Comparison of ENCODE assay signal across 9 mouse cellular contexts in the genomic region with DNA sequence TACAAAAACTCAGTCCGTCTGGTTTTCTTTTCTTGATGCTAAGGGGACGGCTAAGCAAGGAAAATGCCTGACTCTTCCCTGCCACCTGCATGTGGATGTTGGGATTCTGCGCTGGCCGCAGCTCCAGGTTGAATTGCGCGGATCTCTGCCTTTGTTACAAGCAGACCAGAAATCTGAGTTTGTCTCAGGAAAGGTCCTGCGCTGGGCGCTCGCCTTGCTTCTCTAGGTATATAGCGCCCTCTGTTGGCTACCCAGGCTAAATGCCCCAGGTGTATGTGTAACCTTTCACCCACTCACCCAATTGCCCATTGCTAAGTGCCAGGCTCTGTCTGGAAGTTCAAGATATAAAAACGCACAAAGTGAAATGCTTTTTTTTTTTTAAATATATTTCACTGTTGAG. TPM values are rescaled to one million over a fixed set of nuclear protein-coding genes. Genes with fewer than 3 reads are reported as not detected.
DNase-seq lines count a peak whose midpoint lies in the region; ATAC-seq and TF ChIP-seq lines count a peak whose summit lies in the region.
"Had no signal": no experiment of that assay in that cellular context is flagged by ENCODE, and none has a peak within 500 bp of the region (broad histone marks: within the 10 kb centered on the region; RNA-seq: fewer than 3 reads in every experiment).

No protein-coding gene starts in this region.

- H3K4me2 ChIP-seq in forebrain, postnatal 0 days (ENCODE audit: low read depth), result no peak overlapping the region
- H3K4me2 ChIP-seq in forebrain, embryonic 15.5 days (replicated peaks), result no peak overlapping the region

- H3K9ac ChIP-seq in forebrain, postnatal 0 days, result no peak overlapping the region
- H3K9ac ChIP-seq in forebrain, embryonic 15.5 days (replicated peaks), result no peak overlapping the region

- H3K27ac ChIP-seq in forebrain, postnatal 0 days (ENCODE audit: low read depth, low read length), result no peak overlapping the region
- no peak overlapping the region for H3K27ac ChIP-seq in forebrain, embryonic 15.5 days (replicated peaks)
- H3K27ac ChIP-seq: macrophage had no signal

- TF ChIP-seq CTCF in forebrain, postnatal 0 days (IDR thresholded peaks at IDR 0.05; ENCODE audit: low read depth), result peak; percentile 65

- no peak overlapping the region for H3K4me3 ChIP-seq in forebrain, postnatal 0 days (ENCODE audit: low read depth, low read length)
- H3K4me3 ChIP-seq in forebrain, embryonic 15.5 days, result no peak overlapping the region

- no peak for DNase-seq in forebrain, postnatal 0 days
- DNase-seq in adrenal gland, adult 2 months, result peak; percentile 77
- DNase-seq in embryo, embryonic 9.5 days (ENCODE audit: extremely low spot score), result peak; percentile 51
- peak; percentile 23 for DNase-seq in heart, postnatal 25 days (ENCODE audit: low spot score)
- DNase-seq in layer of hippocampus, postnatal 14 days (ENCODE audit: low spot score in 2 of 2), result peak; percentile 31 to 46
- DNase-seq in lung, postnatal 4 days, result peak; percentile 54 to 72
- DNase-seq in splenic B cell, adult 2 months (ENCODE audit: low read depth, low spot score), result peak; percentile 78

- H3K9me3 ChIP-seq in forebrain, postnatal 0 days (ENCODE audit: low read length), result no peaks in the 10 kb centered on the region
- no peaks in the 10 kb centered on the region for H3K9me3 ChIP-seq in forebrain, embryonic 15.5 days

- no peaks in the 10 kb centered on the region for H3K36me3 ChIP-seq in forebrain, postnatal 0 days (ENCODE audit: insufficient read depth)
- H3K36me3 ChIP-seq in forebrain, embryonic 15.5 days, result no peaks in the 10 kb centered on the region
- no peaks in the 10 kb centered on the region for H3K36me3 ChIP-seq in splenic B cell, adult 2 months (ENCODE audit: control insufficient read depth, insufficient read depth, low read length, poor library complexity, severe bottlenecking)

- 42% methylated on average over 11 of the region's 11 CpGs for WGBS in forebrain, postnatal 0 days
- WGBS in forebrain, embryonic 15.5 days, result 43% methylated on average over 11 of the region's 11 CpGs

- intact Hi-C loops in heart, postnatal 25 days (cut with DNase I), result loop anchor here (1.0 to 5.0 kb wide), 2 partner anchors 119 to 341 kb away; no protein-coding TSS in a partner anchor

- H3K4me1 ChIP-seq in forebrain, postnatal 0 days (ENCODE audit: insufficient read depth), result no peaks in the 10 kb centered on the region; the same call in 1 of the 2 replicates
- peaks cover 16% of the 10 kb centered on the region for H3K4me1 ChIP-seq in forebrain, embryonic 15.5 days

- no peaks in the 10 kb centered on the region for H3K27me3 ChIP-seq in forebrain, postnatal 0 days (ENCODE audit: insufficient read depth, low read length)
- H3K27me3 ChIP-seq in forebrain, embryonic 15.5 days, result no peaks in the 10 kb centered on the region
- no peaks in the 10 kb centered on the region; the same call in 1 of the 2 replicates for H3K27me3 ChIP-seq in splenic B cell, adult 2 months (ENCODE audit: control insufficient read depth, insufficient read depth, low read length, poor library complexity, severe bottlenecking)

- no peak for ATAC-seq in forebrain, postnatal 0 days
- ATAC-seq in forebrain, embryonic 15.5 days (replicated peaks), result no peak

RNA-seq across cellular contexts. Expression of a gene that starts 51.2 kb away (rescaled TPM):
- 31.9 and 52.2 TPM in 2 replicates for total RNA-seq in forebrain, postnatal 0 days (2014; rRNA removed)
- 28.0 and 44.0 TPM in 2 replicates for polyA plus RNA-seq in forebrain, postnatal 0 days (2015; fragmentation: Nextera tagmentation; extraction: Ambion mirVana)
- polyA plus RNA-seq in forebrain, embryonic 15.5 days (2015; fragmentation: Nextera tagmentation; extraction: Ambion mirVana), result 32.4 and 37.5 TPM in 2 replicates
- total RNA-seq in adrenal gland, adult 2 months (2021), result 10 to 100 TPM; 72.9 to 82.5 TPM
- 19.1 and 30.8 TPM in 2 replicates for polyA plus RNA-seq in adrenal gland, adult 2 months (2012; rRNA removed)
- total RNA-seq in heart, postnatal 25 days (2021), result 10 to 100 TPM; 10.7 to 15.0 TPM
- total RNA-seq in layer of hippocampus, postnatal 14 days (2021), result 10 to 100 TPM; 47.5 to 48.2 TPM
